Mouse (Mus musculus) right cerebral cortex, postnatal 10 days (tissue): ENCODE results near the gene Ctu1.
A peak's percentile ranks its signal among the peaks of the same experiment; 100 is the strongest.
"Not testable (repeated sequence)": the region's sequence is repeated elsewhere in the genome, so short reads cannot be mapped to it uniquely, and the experiment has no call there.

Experiments used
- DNase-seq, 2 experiments: peaks; one replicate each; pipeline ENCODE4 v3.0.0; 2021; ENCODE audit warnings: low spot score in 2 of 2

The Ctu1 gene

DNA sequence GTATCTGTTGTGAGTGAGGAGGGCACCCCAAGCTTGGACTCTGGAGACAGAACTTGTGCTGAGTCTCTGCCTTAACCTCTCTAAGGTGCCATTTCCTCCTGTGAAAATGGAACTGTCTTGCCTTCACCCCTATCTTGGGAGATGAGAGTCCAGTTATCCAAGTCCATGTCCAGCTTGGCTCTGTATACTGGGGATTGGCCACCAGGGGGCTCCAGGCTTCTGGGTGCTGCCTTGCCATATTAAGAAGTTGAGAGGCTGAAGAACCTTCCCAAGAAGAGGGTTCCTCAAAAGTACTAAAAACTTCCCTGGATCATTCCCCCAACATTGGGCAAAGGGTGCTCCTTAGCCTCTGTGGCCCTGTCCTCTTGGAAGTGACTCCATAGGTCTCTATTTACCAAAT lies 6.7 kb downstream of the Ctu1 start:
- peak in 1 of 2 experiments; percentile 32 for DNase-seq

DNA sequence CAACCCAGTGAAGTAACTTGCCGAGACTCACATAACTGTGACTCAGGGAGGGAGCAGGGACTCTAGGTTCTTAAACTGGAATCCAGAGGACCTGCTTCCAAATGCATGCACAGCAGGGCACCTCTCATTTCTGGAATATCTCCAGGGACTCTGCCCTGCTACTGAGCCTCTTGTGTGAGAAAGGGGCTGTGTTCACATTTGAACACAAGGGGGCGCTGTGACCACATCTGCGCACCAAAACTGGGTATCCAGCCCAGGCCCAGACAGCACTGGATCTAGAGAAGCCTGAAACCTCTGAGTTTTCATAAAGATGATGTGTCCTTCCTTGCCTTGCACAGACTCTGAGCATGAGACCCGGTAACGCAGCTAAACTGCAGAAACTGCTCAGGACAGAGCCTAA lies 9.1 kb downstream of the Ctu1 start:
- DNase-seq = peak; percentile 73 to 83

DNA sequence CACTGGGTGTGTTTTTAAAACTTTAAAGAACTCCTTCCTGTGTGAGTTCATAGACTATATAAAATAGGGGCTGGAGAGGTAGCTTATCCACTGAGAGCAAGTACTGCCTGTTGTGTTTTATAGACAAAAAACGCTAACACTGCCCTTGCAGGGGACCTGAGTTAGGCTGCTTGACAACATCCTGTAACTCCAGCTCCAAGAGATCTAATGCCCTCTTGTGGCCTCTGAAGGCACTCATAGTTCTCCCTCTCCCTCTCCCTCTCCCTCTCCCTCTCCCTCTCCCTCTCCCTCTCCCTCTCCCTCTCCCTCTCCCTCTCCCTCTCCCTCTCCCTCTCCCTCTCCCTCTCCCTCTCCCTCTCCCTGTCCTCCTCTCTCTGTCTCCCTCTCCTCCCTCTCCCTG lies 10.7 kb downstream of the Ctu1 start:
- not testable (repeated sequence) for DNase-seq

DNA sequence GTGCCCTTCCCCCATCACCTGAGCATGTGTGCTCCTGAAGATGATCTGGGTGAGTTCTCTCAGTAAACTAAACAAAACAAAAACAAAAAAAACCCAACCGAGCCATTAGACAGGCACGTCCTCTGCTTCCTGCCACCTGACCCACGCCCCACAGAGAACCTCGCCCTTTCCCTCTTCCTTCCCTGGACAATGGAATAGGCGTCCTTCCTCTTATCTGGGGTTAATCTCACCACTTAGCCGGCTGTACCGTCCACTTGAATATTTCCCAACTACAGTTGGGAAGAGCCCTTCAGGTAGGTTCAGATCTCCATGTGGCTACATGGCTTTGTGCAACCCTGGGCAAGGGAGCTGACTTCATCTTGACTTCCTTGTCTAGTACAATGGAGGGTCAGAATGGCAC lies 13.3 kb downstream of the Ctu1 start:
- no peak for DNase-seq

DNA sequence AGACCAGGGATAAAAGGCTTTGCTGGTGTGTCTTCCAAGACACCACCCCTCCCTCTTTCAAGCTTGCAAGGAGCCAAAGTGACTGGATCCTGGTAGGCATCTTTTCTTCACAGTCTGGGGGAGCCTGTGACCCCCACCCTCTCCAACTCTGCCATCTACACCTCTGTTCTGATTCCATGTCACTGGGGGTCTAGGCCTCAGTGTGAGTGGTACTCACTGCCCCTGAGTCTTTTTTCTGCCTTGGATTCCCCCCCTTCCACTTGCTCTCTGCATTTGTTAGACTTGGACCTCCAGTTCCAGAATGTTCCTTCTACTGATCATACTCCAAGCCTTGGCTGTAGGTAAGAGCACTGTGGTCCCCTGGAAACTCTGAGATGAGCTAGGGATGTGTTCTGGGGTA lies 18.3 kb downstream of the Ctu1 start, which contains the start of gene Klk14:
Gene Klk14 (plus strand): TSS at position 301 of the 400 bp plus-strand sequence.
- DNase-seq = no peak

GRCm38 (mm10) chr7:43710031-43710430 lies 38.2 kb downstream of the Ctu1 start:
- no peak for DNase-seq

DNA sequence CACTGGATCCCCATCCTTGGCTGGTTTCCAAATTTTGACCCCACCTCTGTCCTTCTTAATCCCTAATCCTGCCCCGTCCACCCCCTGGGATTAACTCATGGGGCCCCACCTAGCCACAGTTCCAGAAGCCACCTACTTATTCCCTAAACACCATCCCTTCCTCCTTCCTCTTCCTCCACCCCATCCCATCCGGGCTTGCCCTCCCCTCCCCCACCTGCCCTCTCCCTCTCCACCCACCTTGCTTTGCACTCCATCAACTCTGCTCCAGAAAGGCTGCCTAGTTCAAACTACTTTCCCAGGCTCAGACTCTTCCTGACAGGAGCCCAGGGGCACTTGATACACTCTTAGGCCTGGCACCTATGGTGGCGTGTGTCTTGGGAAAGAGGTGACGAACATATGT lies 40.5 kb downstream of the Ctu1 start, which contains the start of gene Klk13:
Gene Klk13 (plus strand): TSS at position 301 of the 400 bp plus-strand sequence.
- no peak for DNase-seq

- no peak for DNase-seq
Observed at GRCm38 (mm10) chr7:43712917-43713316, 41.1 kb downstream of the Ctu1 start.

DNA sequence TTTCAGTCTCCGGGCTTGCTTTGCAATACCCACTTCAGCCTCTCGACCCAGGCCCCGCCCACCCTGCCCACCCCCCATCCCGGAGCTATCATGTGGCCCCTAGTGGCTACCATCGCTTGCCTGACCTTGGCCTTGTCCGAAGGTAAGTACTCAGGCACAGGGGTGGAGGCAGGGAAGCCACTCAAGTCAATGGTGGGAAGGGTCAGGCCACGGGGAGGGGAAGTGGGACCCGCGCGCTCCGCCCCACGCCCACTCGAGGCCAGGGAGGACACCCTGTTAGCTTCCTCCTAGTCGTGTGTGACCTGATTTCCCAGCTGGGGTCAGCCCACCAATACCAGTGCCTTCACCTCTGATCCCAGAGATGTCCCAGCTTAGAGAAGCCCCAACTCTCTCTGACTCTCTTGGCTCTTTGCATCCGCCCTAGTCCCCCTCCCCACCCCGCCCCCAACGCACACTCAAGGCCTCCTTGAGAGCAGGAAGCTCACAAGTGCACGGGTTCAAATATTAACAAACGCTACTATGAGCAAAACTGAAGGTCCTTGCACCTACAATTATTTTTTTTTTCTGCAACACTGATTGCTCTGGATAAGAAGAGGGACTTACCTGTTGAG lies 42.0 kb downstream of the Ctu1 start:
- no peak for DNase-seq
